Mouse (Mus musculus) ES-E14 (cell line): ENCODE results near the gene Steap3.

Experiments
- CHD2 ChIP-seq: IDR thresholded peaks from 2 replicates; pipeline ENCODE4 v1.6.1; 2014; ENCODE audit warnings: mild to moderate bottlenecking, low read depth, low read length, inconsistent platforms
- HCFC1 ChIP-seq: IDR thresholded peaks from 2 replicates; pipeline ENCODE4 v1.6.1; 2012; ENCODE audit warnings: low read length, inconsistent platforms, borderline replicate concordance; ENCODE audit not compliant: insufficient read depth
- MAFK ChIP-seq: IDR thresholded peaks from 2 replicates; pipeline ENCODE4 v1.6.1; 2014; ENCODE audit warnings: mild to moderate bottlenecking, low read depth, low read length, inconsistent platforms; ENCODE audit not compliant: insufficient read depth
- ZC3H11A ChIP-seq: IDR thresholded peaks from 2 replicates; pipeline ENCODE4 v1.6.1; 2012; ENCODE audit warnings: low read depth, mild to moderate bottlenecking, inconsistent platforms, low read length, borderline replicate concordance
- ZNF384 ChIP-seq: IDR thresholded peaks from 2 replicates; pipeline ENCODE4 v1.6.1; 2012; ENCODE audit warnings: low read depth, low read length, inconsistent platforms

DNA sequence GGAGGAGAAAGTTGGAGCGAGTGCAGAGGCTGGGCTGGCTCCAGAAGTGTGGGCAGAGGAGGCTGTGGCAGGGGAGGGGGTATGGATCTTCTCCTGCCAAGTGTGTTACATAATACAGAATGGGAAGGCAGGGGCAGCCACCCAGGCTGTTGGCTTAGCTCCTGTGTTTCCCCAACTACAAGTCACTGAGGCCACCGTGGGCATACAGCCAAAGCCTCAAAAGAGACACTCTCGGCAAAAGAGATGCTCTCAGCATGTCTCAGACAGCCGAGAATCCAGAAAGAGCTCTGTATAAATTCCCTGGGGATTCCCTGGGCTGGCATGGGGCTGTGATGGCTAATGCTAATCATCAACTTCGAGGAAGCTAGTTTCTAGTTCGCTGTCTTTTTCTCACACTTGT is 64.9 kb downstream of the Steap3 start:
- no peak for TF ChIP-seq HCFC1
- TF ChIP-seq MAFK: no peak
- no peak for TF ChIP-seq ZNF384
- TF ChIP-seq ZC3H11A: no peak
- no peak for TF ChIP-seq CHD2
